Mouse (Mus musculus) liver, embryonic 11.5 days (tissue): Measurements from ENCODE around the gene Fam129a. TPM values are rescaled to one million over a fixed set of nuclear protein-coding genes. Genes with fewer than 3 reads are reported as not detected.

ENCODE experiments used
- ATAC-seq: fragments of 200-750 bp; cut with Nextera tagmentation; replicated peaks from 2 replicates; pipeline ENCODE4 v1.8.0; 2017; ENCODE audit warnings: moderate number of reproducible peaks, mild to moderate bottlenecking, moderate TSS enrichment, moderate library complexity; ENCODE audit not compliant: low FRiP score
- DNase-seq: peaks from one replicate; pipeline ENCODE4 v3.0.0-alpha.2; 2017; ENCODE audit warnings: low spot score
- H3K27ac ChIP-seq: fragments of 300-500 bp; sonication (generic); 2 replicates; pipeline ENCODE4 v1.5.1; 2014; ENCODE audit warnings: mild to moderate bottlenecking, low read depth, low read length, control low read depth
- H3K27me3 ChIP-seq: fragments of 300-500 bp; sonication (generic); replicated peaks from 2 replicates; pipeline ENCODE4 v1.6.1; 2014; ENCODE audit warnings: low read length, mixed read lengths; ENCODE audit not compliant: control insufficient read depth, insufficient read depth
- H3K36me3 ChIP-seq: fragments of 300-500 bp; sonication (generic); 2 replicates; pipeline ENCODE4 v1.6.1; 2014; ENCODE audit warnings: mild to moderate bottlenecking, low read length, moderate library complexity, mixed read lengths; ENCODE audit not compliant: control insufficient read depth, insufficient read depth
- H3K4me1 ChIP-seq: fragments of 300-500 bp; sonication (generic); replicated peaks from 2 replicates; pipeline ENCODE4 v1.6.1; 2014; ENCODE audit warnings: low read length, mixed read lengths; ENCODE audit not compliant: control insufficient read depth, insufficient read depth
- H3K4me2 ChIP-seq: fragments of 300-500 bp; sonication (generic); 2 replicates; pipeline ENCODE4 v1.6.1; 2014; ENCODE audit warnings: mild to moderate bottlenecking, control low read depth, moderate library complexity
- H3K4me3 ChIP-seq: fragments of 300-500 bp; sonication (generic); 2 replicates; pipeline ENCODE4 v1.5.1; 2014; ENCODE audit warnings: low read depth, low read length, control low read depth
- H3K9ac ChIP-seq: fragments of 300-500 bp; sonication (generic); 2 replicates; pipeline ENCODE4 v1.6.1; 2014; ENCODE audit warnings: low read depth, low read length, control low read depth
- H3K9me3 ChIP-seq: fragments of 300-500 bp; sonication (generic); 2 replicates; pipeline ENCODE4 v1.6.1; 2016; ENCODE audit warnings: low read length, inconsistent platforms, mixed read lengths; ENCODE audit not compliant: control insufficient read depth
- WGBS: fragments of 180-500 bp; shearing (Covaris S2); extraction: QIAGEN DNeasy Blood & Tissue Kit; methylation state at CpG from one replicate; pipeline ENCODE4 v1.1.7; 2014; 5-methylcytosine and 5-hydroxymethylcytosine counted together
- polyA plus RNA-seq: library from polyadenylated mRNA; unstranded; fragments of >200 nt; fragmentation: Nextera tagmentation; extraction: Ambion mirVana; gene quantifications from 2 replicates; pipeline ENCODE4 v1.2.1, GENCODE M21; 2014

The Fam129a gene
- polyA plus RNA-seq, 1 experiment from 2014 or later = 3.0 TPM

DNA sequence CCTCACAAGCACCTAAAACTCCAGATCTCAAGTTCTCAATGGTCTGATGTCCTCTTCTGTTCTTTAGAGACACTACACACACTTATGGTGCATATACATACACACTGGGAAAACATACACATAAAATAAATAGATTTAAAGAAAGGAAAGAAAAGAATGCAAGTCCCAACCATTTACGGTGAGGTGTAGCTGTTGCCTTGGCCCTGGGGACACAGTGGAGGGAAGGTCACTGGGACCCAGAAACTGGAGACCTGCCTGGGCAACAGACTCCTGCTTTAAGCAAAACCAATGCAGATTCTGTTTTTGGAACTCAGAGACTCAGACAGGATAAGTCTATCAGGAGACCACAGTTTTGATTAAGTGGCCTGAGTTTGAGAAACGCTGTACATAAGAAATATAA, 67.8 kb downstream of the Fam129a start:
- Histone ChIP-seq H3K36me3 (no peaks in the 10 kb centered on the region), H3K9me3 (peaks cover 2% of the 10 kb centered on the region; the same call in 1 of the 2 replicates), H3K9ac (no peak overlapping the region), H3K4me1 (no peaks in the 10 kb centered on the region), H3K27ac (no peak overlapping the region), H3K4me3 (no peak overlapping the region), H3K27me3 (no peaks in the 10 kb centered on the region; the same call in 1 of the 2 replicates), H3K4me2 (no peak overlapping the region)
- ATAC-seq = no peak
- 88% methylated on average over 2 of the region's 2 CpGs for WGBS
- DNase-seq = no peak

- no peak overlapping the region for H3K27ac ChIP-seq
- no peaks in the 10 kb centered on the region for H3K27me3 ChIP-seq
- no peak overlapping the region for H3K4me3 ChIP-seq
- no peaks in the 10 kb centered on the region for H3K9me3 ChIP-seq
- no peak for DNase-seq
- no peak overlapping the region for H3K4me2 ChIP-seq
- no peaks in the 10 kb centered on the region for H3K36me3 ChIP-seq
- no peaks in the 10 kb centered on the region for H3K4me1 ChIP-seq
- H3K9ac ChIP-seq = no peak overlapping the region
- WGBS = 74% methylated on average over 3 of the region's 3 CpGs
- ATAC-seq = no peak
Measured at GRCm38 (mm10) chr1:151646380-151646779, 75.4 kb downstream of the Fam129a start.

GRCm38 (mm10) chr1:151648099-151648498, 77.1 kb downstream of the Fam129a start:
- WGBS = 86% methylated on average over 4 of the region's 4 CpGs
- H3K4me2 ChIP-seq = no peak overlapping the region
- no peaks in the 10 kb centered on the region for H3K36me3 ChIP-seq
- H3K4me3 ChIP-seq = no peak overlapping the region
- H3K4me1 ChIP-seq = no peaks in the 10 kb centered on the region
- no peaks in the 10 kb centered on the region for H3K9me3 ChIP-seq
- no peak for DNase-seq
- no peak overlapping the region for H3K9ac ChIP-seq
- H3K27me3 ChIP-seq = no peaks in the 10 kb centered on the region
- H3K27ac ChIP-seq = no peak overlapping the region
- ATAC-seq = no peak

- Histone ChIP-seq H3K4me2 (no peak overlapping the region), H3K9ac (no peak overlapping the region), H3K4me3 (no peak overlapping the region), H3K27ac (no peak overlapping the region), H3K4me1 (no peaks in the 10 kb centered on the region), H3K36me3 (no peaks in the 10 kb centered on the region), H3K27me3 (no peaks in the 10 kb centered on the region), H3K9me3 (no peaks in the 10 kb centered on the region)
- WGBS = 72% methylated on average over 7 of the region's 7 CpGs
- no peak for ATAC-seq
- no peak for DNase-seq
Measured at GRCm38 (mm10) chr1:151657042-151657605, 86.1 kb downstream of the Fam129a start.

GRCm38 (mm10) chr1:151658291-151658830, 87.4 kb downstream of the Fam129a start:
- Histone ChIP-seq H3K4me3 (no peak overlapping the region), H3K4me2 (no peak overlapping the region), H3K9ac (no peak overlapping the region), H3K27ac (no peak overlapping the region), H3K9me3 (no peaks in the 10 kb centered on the region), H3K27me3 (no peaks in the 10 kb centered on the region), H3K4me1 (no peaks in the 10 kb centered on the region), H3K36me3 (no peaks in the 10 kb centered on the region)
- ATAC-seq (no peak), DNase-seq (no peak)
- WGBS = 83% methylated on average over 19 of the region's 19 CpGs

DNA sequence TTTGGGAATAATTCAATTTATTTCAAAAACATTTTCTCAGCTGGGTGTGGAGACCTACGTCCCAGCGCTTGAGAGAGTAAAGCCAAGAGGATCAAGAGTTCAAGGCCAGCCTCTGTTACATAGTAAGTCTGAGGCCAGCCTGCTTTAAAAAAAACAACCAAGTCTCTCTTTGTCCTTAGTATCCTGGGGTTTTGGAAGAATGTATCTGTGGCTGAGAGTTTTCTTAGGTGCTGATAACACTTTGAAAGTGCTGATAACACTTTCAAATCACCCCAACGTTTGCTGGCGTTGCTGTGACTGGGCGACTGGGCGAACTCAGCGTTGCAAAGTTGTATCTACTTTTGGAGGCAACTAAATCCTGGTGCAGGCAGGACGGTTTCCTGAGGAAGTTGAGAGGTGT, 88.7 kb downstream of the Fam129a start:
- no peak overlapping the region for H3K27ac ChIP-seq
- H3K4me2 ChIP-seq = no peak overlapping the region
- H3K36me3 ChIP-seq = no peaks in the 10 kb centered on the region
- H3K27me3 ChIP-seq = no peaks in the 10 kb centered on the region
- H3K4me1 ChIP-seq = no peaks in the 10 kb centered on the region
- DNase-seq (no peak), ATAC-seq (no peak)
- H3K9ac ChIP-seq = no peak overlapping the region
- no peak overlapping the region for H3K4me3 ChIP-seq
- WGBS = 47% methylated on average over 8 of the region's 8 CpGs
- no peaks in the 10 kb centered on the region for H3K9me3 ChIP-seq

- Histone ChIP-seq H3K9me3 (no peaks in the 10 kb centered on the region), H3K4me2 (no peak overlapping the region), H3K27me3 (no peaks in the 10 kb centered on the region), H3K4me3 (no peak overlapping the region), H3K36me3 (no peaks in the 10 kb centered on the region), H3K27ac (no peak overlapping the region), H3K9ac (no peak overlapping the region), H3K4me1 (no peaks in the 10 kb centered on the region)
- ATAC-seq (no peak), DNase-seq (no peak)
- WGBS = 59% methylated on average over 4 of the region's 4 CpGs
Measured at GRCm38 (mm10) chr1:151660251-151660650, 89.3 kb downstream of the Fam129a start.

DNA sequence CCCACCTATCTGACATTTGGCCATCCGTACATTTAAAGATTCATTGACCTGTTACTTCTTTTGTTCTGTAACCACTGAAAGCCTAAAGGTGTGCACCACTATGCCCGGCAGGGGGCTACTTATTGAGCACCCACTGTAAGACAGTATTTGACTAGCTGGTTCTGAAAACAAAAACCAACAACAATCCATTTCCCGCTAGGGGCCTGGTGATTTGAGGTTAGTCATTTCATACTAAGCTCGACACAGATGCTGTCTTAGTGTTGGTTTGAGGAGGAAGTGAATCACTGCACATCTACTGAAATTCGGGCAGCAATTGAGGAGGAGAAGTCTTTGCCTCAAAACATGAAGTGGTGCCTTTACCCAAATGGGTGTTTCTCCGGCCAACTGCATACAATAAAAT, 89.9 kb downstream of the Fam129a start:
- no peak overlapping the region for H3K4me2 ChIP-seq
- H3K36me3 ChIP-seq = no peaks in the 10 kb centered on the region
- H3K9ac ChIP-seq = no peak overlapping the region
- DNase-seq (no peak), ATAC-seq (no peak)
- 77% methylated on average over 6 of the region's 6 CpGs for WGBS
- H3K27ac ChIP-seq = no peak overlapping the region
- no peak overlapping the region for H3K4me3 ChIP-seq
- no peaks in the 10 kb centered on the region for H3K27me3 ChIP-seq
- H3K4me1 ChIP-seq = no peaks in the 10 kb centered on the region
- H3K9me3 ChIP-seq = no peaks in the 10 kb centered on the region

GRCm38 (mm10) chr1:151661684-151662439, 90.9 kb downstream of the Fam129a start:
- no peak overlapping the region for H3K4me3 ChIP-seq
- H3K4me1 ChIP-seq = peaks cover 4% of the 10 kb centered on the region
- no peak overlapping the region for H3K4me2 ChIP-seq
- H3K9ac ChIP-seq = no peak overlapping the region
- no peaks in the 10 kb centered on the region for H3K9me3 ChIP-seq
- no peaks in the 10 kb centered on the region for H3K27me3 ChIP-seq
- H3K36me3 ChIP-seq = no peaks in the 10 kb centered on the region
- H3K27ac ChIP-seq = no peak overlapping the region
- 77% methylated on average over 7 of the region's 7 CpGs for WGBS
- ATAC-seq (no peak), DNase-seq (no peak)
